Mouse (Mus musculus) adrenal gland, adult 10 weeks (tissue): ENCODE measurements around the gene Ptpn6. TPM values are rescaled to one million over a fixed set of nuclear protein-coding genes. Genes with fewer than 3 reads are reported as not detected.

Experiments
- polyA plus RNA-seq: library from polyadenylated mRNA; stranded (reverse); fragments of 350-450 nt; fragmentation: Illumina TruSeq; extraction: RNeasy Lipid Tissue Mini Kit (QIAGEN cat#74804); gene quantifications from one replicate; pipeline ENCODE4 v1.2.3, GENCODE M21; 2014; ENCODE audit warnings: low read depth, low replicate concordance

Gene Ptpn6
- polyA plus RNA-seq, result 1.5 TPM

GRCm38 (mm10) chr6:124738511-124739023, at the start of gene Ptpn6:
Ptpn6 (minus strand) TSS chr6:124738714.

GRCm38 (mm10) chr6:124779222-124779983, 40.9 kb upstream of the Ptpn6 start, which contains the start of gene Lrrc23:
Lrrc23 (minus strand) TSS chr6:124779727.

GRCm38 (mm10) chr6:124769101-124769765, 30.7 kb upstream of the Ptpn6 start, which contains the start of gene Eno2:
Eno2 (minus strand) TSS chr6:124769673.

GRCm38 (mm10) chr6:124755831-124756595, 17.5 kb upstream of the Ptpn6 start, which contains the start of the genes Gm45234 and Atn1:
Gm45234 (minus strand) TSS chr6:124756021.
Atn1 (minus strand) TSS chr6:124756524.

GRCm38 (mm10) chr6:124740888-124741761, 2.6 kb upstream of the Ptpn6 start, which contains the start of gene Grcc10:
Grcc10 (minus strand) TSS chr6:124741374.

GRCm38 (mm10) chr6:124711824-124712782, 26.4 kb downstream of the Ptpn6 start, which contains the start of the genes Emg1 and Phb2:
Emg1 (minus strand) TSS chr6:124712178.
Phb2 (plus strand) TSS chr6:124712336.

Other genes with a start within 250 kb of the Ptpn6 start
- 7.9 TPM for gene C1rl, start 245.6 kb downstream of the Ptpn6 start, polyA plus RNA-seq
- gene C1ra, start 226.3 kb downstream of the Ptpn6 start, polyA plus RNA-seq, result 19.7 TPM
- 62.6 TPM for gene C1s1, start 196.4 kb downstream of the Ptpn6 start, polyA plus RNA-seq
- 0.29 TPM for gene C1rb, start 168.4 kb downstream of the Ptpn6 start, polyA plus RNA-seq
- 0.29 TPM for gene C1s2, start 102.6 kb downstream of the Ptpn6 start, polyA plus RNA-seq
- 56.7 TPM for gene Lpcat3, start 75.7 kb downstream of the Ptpn6 start, polyA plus RNA-seq
- gene Emg1, start 26.5 kb downstream of the Ptpn6 start, polyA plus RNA-seq, result 16.4 TPM
- gene Phb2, start 26.4 kb downstream of the Ptpn6 start, polyA plus RNA-seq, result 35.9 TPM
- gene Grcc10, start 2.7 kb upstream of the Ptpn6 start, polyA plus RNA-seq, result 4.3 TPM
- gene Gm45234, start 17.3 kb upstream of the Ptpn6 start, polyA plus RNA-seq, result not detected
- gene Atn1, start 17.8 kb upstream of the Ptpn6 start, polyA plus RNA-seq, result 1.3 TPM
- gene Eno2, start 31.0 kb upstream of the Ptpn6 start, polyA plus RNA-seq, result 2.2 TPM
- not detected for gene Lrrc23, start 41.0 kb upstream of the Ptpn6 start, polyA plus RNA-seq
- gene Spsb2, start 69.9 kb upstream of the Ptpn6 start, polyA plus RNA-seq, result not detected
- 34.6 TPM for gene Tpi1, start 75.6 kb upstream of the Ptpn6 start, polyA plus RNA-seq
- 34.7 TPM for gene Usp5, start 90.8 kb upstream of the Ptpn6 start, polyA plus RNA-seq
- 1.5 TPM for gene Cdca3, start 90.8 kb upstream of the Ptpn6 start, polyA plus RNA-seq
- gene Gnb3, start 101.6 kb upstream of the Ptpn6 start, polyA plus RNA-seq, result 0.35 TPM
- gene P3h3, start 119.0 kb upstream of the Ptpn6 start, polyA plus RNA-seq, result 0.93 TPM
- not detected for gene Gpr162, start 125.3 kb upstream of the Ptpn6 start, polyA plus RNA-seq
- gene Cd4, start 149.5 kb upstream of the Ptpn6 start, polyA plus RNA-seq, result 0.29 TPM
- gene Lag3, start 173.0 kb upstream of the Ptpn6 start, polyA plus RNA-seq, result 0.29 TPM
- 243 TPM for gene Ptms, start 181.4 kb upstream of the Ptpn6 start, polyA plus RNA-seq
- 12.2 TPM for gene Mlf2, start 192.7 kb upstream of the Ptpn6 start, polyA plus RNA-seq
- 32.9 TPM for gene Cops7a, start 226.8 kb upstream of the Ptpn6 start, polyA plus RNA-seq